Mouse (Mus musculus) adrenal gland, adult 2 months (tissue): ENCODE data around the gene Fance. TPM values are rescaled to one million over a fixed set of nuclear protein-coding genes. Genes with fewer than 3 reads are reported as not detected.

Experiments used
- DNase-seq: peaks from one replicate; pipeline ENCODE4 v3.0.0; 2021
- long read RNA-seq: library from polyadenylated mRNA; stranded (forward); transcript quantifications from one replicate; pipeline ENCODE4 v2.0.0, GENCODE M21; 2021
- polyA plus RNA-seq: library from polyadenylated mRNA; depleted of rRNA; stranded (reverse); fragments of >200 nt; gene quantifications from 2 replicates; pipeline ENCODE4 v1.2.3, GENCODE M21; 2012; rRNA removed
- total RNA-seq, 2 experiments: library from RNA; stranded (reverse); gene quantifications; 2 replicates each; pipeline ENCODE4 v1.2.3; 2021

The Fance gene
- total RNA-seq: 10 to 100 TPM; 19.5 to 22.5 TPM
- 27.8 and 31.5 TPM in 2 replicates for polyA plus RNA-seq
- long read RNA-seq, transcript Fance-203 (10 exons, 2,025 nt): major isoform, 8 of 23 reads
- long read RNA-seq, partial matches to known transcripts: 0 of 23 reads
- long read RNA-seq, other reads (novel, unspliced or antisense): 12 of 23 reads

DNA sequence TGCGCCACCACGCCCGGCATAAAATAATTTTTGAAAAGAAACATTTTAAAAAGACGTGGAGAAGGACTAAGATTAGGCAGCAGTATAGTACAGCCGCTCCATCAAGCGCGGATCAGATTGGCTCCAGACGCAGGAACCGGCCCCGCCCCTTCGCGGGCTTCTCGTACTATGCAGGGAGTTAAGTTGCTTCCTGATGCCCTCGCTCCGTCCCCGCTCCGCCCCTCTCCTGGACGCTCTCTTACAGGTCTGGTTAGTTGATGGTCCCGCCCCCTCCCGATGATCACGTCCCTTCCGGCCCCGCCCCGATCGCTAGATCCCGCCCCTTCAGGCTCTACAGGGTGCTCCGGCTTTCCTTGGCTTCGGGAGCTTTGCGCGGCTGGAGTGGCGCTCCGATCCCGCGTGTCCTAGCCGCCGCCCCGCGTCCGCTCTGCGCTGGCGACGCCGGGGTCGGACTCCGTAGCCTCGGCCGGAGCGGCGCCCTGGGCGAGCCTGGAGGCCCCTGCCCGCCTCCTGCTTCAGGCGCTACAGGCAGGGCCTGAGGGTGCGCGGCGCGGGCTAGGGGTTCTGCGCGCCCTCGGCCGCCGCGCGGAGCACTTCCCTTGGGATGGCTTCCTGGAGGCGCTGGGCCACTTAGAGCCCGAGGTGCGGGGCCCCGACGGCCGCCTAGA, at the start of gene Fance:
Gene Fance (plus strand): TSS at position 308 of the 668 bp plus-strand sequence.
- peak; percentile 97 for DNase-seq

DNA sequence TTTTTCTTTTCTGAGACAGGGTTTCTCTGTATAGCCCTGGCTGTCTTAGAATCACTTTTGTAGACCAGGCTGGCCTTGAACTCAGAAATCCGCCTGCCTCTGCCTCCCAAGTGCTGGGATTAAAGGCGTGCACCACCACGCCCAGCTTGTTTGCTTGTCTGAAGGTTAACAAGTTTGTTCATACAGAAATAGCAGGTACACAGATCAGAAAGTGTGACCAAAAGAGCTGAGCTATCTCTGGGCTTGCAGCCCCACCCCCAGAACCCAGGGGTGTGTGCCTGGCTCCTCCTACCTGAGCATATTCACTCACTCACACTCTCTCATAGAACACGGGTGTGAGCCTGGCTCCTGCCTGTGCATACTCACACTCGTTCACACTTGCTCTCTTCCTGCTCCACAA, 46.1 kb upstream of the Fance start:
- no peak for DNase-seq

DNA sequence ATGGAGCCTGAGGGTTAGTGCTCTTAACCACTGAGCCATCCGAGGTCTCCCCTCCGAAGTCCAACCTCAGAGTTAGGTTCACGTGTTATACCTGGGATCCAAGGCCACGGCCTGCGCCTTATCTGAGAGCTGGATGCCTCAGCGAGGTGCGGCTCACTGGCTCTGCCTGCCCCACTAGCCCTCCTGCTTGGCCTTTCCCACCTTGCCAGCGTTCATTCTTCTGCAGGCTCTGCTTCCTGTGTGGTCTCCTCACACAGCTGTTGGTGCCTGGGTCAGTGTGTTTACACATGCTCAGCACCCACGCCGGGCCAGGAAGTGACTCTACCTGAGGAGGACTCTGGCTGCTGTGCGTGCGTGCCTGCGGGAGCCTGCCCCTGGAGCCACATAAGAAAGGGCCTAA, 43.2 kb upstream of the Fance start:
- no peak for DNase-seq

DNA sequence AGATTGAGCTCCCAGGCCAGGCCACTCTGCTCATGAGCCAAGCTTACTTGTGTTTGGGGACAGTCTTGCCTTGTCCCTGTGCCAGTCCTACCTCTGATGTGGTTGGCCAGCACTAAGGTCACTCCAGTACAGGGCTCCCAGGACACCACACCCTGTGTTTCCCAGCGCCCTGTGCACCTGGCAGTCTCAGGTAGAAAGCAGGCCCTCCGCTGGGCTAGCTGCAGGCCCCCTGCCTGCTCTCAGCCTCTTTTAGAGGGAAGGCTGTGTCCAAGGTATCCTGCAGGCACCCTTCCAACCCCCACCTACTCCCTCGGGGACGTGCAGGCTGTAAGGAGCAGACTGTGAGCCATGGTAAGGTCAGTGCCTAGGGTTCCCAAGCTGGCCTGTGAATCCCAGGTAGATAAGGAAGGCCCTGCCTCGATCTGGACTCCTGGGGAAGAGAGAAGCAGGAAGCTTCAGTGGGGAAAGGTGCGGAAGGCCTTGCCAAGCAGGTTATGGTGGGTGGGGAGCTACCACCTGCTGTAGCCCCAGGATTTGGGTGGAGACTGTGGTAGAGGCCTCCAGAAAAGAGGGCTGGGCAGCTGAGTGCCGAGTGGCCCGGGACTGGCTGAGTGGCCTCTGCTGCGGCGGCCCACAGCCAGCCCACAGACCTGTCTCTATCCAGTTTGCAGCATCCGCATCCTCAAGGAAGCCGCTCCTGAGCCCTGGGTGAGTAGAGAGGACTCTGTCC, 41.6 kb upstream of the Fance start:
- DNase-seq: peak; percentile 51

DNA sequence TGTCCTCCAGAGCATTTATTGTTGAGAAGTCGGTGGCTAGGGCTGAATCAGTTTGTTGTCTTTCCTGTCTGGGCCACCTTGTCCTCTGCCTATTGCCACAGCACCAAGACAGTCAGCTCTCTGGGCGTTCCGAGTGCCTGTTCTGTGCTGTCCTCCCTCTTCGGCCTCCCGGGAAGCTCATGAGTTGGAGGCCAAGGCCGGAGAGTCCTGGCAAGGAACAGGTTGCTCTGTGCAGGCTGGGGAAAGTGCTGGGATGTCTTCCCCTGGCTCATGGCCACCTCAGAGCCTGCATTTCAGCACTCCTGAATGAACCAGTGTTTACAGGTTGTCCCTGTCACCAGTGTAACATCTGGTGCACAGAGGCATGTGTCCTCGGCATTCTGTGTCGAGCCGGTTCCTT, 41.0 kb upstream of the Fance start:
- DNase-seq: peak; percentile 76

DNA sequence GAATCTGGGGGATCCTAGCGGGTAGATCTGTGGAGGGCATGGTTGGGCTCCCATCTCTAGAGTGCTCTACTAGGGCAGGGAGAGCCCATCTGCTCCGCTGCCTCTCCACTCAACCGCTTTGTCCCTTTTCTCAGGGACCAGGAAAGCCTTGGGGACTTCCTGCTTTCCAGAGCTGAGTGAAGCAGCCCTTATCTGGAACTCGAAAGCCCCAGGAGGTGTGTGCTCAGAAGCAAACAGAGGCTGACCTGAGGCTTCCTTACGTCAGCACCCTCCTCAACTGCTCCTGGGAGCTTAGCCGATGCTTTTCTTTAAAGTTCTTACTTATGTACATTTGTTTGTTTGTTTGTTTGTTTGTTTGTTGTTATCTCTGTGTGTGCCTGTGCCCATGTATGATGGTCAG, 40.5 kb upstream of the Fance start:
- no peak for DNase-seq

DNA sequence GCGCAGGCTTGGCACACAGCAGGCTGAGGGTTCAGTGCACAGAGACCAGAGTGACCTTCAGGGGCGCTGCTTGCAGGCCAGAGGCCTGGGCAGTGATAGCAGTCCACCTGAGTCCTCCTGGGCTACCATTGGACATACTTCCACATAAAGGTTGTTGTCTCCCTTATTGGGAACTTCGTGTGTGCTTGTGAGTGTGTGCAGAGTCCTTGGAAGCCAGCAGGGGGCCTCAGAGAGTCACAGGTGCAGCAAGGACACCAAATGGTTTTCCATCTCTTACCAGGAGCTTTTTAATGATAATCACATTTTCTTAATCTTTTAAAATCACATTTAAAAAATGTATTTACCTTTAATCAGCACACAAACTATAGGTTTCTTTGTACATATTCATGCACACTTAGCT, 38.6 kb upstream of the Fance start:
- no peak for DNase-seq

DNA sequence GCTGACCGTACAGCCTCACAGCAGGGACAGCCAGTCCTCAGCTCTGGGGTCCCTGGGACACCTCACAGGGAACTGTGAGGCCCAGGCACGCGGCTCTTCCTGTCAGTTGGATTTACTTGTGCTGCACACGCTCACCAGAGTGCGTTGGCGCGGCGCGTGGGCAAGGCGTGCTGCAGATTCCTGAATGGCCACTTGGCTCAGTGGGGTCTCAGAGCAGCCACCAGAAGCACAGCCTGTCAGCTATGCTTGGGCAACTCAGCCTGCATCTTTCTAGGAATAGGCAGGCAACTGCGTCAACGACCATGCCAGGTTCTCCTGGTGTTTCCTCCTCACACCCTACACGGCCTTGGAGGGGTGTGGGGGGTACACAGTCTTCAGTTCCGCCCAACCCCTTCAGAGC, 36.1 kb upstream of the Fance start:
- DNase-seq: no peak

DNA sequence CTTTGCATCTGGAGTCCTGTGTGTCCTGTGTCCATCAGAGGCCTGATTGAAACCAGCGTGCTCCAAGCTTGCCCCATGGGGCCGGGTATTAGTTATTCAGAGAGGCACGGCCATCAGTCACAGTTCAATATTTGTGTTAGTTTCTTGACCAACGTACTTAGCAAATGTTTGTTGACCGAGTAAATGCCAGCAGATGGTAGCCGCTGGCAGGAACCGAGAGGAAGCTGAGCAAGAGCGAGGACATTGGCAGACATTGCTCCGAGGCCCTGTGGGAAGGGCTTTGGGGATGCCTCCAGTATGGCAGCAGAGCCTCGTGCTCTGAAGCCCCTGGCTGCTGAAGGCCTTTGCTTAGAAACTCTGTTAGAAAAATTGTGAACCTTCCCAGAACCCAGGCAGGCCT, 35.6 kb upstream of the Fance start:
- DNase-seq: no peak

DNA sequence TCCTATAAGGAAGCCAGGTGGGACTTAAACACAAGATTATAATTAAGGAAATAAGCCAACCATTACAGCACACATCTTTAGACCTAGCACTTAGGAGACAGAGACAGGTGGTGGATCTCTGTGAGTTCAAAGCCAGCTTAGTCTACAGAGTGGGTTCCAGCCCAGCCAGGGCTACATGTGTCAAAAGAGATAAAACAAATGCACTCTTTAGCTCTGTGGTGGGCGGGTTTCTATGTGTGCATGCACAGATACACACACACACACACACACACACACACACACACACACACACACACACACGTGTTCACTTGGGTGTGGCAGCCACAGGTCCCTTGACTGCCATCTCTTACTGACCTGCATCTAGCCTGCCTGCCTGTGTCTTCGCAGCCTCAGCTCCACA, 35.2 kb upstream of the Fance start:
- DNase-seq: no peak

DNA sequence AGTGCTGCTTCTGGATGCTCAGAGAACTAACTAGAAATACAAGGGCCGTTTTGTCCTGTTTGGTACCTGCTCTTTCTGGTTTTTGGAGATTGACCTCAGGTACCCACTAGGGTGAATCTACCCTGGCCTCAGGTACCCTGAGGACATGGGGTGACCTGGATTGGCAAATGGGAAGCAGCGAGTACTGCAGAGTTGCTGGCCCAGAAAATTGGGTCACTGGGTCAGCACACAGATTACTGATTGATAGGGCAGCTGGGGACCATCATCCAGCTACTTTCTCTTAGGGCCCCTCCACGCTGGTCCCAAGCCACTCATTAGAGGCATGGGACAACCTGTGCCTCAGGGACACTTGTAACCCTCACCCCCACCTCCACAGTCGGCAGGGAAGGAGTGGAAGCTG, 34.1 kb upstream of the Fance start:
- no peak for DNase-seq

DNA sequence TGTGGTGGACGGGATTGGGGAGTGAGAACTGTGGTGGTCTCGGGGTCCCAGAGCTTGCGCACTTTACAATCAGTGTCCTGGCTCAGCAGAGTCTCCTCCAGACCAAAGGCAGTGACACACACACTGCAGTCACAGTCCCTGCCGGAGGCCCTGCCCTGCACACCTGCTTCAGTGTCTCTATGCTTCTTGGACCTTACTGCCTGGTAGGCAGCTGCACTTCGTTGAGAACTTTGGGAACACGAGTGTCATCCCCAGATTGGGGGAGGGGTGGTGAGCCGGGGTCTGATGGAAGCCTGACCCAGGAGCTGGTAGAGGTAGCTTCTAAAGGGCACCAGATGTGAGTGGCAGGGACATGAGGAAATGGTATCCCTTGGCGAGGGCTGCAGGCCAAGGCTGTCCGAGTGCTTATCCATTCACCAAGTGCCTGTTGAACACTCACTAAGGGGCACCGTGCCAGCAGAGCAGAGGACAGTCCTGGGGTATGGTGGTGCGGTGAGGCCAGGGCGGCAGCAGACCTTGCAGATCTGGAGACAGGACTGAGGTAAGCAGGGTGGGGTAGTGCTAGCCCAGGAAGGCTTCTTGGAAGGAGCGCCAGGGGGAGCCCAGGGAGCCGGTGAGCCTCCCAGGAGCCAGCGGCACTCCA, 33.4 kb upstream of the Fance start:
- peak; percentile 93 for DNase-seq

DNA sequence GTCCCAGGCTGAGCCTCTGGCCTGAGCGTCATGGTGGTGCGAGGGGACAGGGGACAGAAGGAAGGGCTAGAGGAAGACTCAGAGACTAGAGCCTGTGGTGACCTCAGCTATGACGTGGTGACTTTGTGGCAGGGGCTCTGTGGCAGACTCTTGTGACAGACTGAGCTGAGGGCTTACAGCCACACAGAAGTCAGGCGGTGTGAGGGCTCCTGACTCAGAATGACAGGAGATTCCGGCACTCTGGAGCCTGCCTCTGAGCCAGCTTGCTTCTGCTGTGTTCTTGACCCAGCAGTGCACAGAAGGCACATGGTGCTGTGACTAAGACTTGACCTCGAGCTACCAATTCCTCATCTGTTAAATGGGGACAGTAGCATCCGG, 32.9 kb upstream of the Fance start:
- DNase-seq: peak; percentile 89

DNA sequence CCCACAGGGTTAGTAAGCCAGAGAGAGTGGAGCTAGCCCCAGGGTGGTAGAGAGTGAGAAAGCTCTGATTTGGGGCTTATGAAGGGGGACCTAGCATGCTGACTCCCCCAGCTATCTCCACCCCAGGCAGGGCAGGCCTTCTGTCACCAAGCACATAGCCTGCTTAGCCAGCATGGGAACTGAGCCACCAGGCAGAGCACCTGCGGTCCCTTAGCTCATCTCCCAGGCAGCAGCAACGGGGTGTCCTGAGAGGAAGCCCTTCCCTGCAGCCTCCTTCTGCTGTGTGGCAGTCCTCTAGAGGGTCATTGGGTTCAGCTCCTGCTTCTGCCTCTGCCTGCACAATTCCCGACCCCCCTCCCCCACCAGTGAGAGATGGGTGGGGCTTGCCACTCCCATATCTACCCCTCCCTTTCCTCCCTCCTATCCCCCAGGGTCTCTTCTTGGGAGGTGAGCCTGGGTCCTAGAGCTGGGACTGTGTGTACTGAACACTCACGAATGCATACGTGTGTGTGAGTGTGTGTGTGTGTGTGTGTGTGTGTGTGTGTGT, 32.4 kb upstream of the Fance start:
- no peak for DNase-seq

DNA sequence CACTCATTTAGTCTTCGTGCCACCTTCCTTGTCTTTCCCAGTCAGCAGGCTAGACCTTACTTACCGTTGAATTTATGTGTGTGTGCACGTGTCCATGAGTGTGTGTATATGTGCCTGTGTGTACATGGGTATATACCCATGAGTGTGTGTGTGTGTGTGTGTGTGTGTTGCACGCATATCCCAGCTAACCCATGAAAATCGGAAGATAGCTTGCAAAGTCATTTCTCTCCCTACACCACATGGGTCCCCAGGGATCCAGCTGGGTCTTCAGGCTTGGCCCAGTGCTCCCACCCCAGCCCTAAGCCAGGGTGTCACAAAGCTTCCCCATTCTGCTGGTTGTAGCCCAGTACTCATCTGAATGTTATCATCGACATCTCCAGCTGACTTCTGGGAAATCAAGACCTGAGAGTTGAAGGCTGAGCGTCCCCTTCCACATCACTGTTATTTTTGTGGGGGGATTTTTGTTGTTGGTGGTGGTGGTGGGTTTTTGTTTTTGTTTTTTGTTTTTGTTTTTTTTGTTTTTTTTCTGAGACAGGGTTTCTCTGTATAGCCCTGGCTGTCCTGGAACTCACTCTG, 31.4 kb upstream of the Fance start:
- DNase-seq: no peak

DNA sequence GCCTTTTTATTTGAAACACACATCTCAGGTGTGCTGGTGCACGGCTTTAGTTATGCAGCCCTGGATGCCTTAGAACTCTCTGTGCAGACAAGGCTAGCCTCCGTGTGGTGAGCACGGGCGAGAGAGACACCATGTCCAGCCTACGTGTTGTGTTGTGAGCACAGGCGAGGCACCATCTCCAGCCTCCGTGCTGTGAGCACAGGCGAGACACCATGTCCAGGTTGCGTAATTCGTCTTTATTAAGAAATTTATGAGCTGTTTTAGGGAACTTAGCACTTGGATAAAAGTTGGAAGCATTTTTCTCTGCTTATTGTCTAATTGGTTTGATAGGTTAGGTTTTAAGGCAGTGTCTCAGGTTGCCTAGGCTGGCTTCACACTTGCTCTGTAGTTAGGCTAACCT, 30.1 kb upstream of the Fance start:
- no peak for DNase-seq

DNA sequence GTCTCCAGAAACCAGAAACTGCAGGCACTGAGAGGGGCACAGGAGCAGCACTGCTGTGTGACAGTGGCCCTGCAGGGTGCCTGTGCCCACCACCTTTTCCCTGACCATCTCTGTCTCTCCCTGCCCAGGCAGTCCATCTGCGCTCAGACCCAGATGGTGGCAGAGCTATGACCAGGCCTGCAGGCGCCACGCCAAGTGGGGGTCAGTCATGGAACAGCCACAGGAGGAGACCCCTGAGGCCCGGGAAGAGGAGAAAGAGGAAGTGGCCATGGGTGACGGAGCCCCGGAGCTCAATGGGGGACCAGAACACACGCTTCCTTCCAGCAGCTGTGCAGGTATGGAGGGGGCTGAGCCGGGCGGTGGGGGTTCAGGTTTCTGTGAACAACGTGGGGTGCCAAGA, 27.2 kb upstream of the Fance start:
- no peak for DNase-seq

DNA sequence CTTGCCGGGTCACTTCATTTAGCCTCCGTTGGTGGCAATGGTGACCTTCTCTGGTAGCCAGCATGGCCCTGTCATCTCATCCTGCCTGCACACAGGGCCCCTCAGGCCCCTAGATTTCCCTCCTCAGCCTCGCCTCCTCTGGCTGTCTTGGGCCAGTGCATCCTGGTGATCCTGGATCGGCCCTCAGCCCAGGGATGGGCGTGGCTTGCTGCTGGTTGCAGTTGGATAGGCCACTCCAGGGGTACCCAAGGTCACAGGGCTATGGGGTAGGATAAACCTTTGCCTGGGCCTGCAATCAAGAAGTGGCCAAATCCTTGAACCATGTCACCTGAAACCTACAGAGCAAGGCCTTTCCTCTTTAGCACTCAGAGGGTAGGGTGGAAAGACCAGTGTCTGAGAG, 26.4 kb upstream of the Fance start:
- DNase-seq: no peak

DNA sequence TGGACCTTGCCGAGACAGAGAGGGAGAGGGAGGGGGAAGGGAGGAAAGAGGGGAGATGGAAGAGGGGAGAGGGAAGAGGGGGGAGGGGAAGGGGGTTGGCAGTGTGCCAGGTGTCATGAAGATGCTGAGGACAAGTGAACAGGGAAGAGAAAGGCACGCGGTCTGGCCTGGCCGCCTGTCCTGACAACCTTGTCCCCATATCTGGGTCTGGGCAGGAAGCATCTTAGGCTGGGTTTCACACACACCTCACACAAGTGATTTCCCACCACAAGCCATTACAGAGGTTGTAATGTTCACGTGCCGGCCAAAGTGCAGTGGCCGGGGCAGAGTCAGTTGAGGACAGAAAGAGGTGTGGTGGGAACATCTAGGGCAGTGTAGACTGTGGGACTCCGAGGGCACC, 25.7 kb upstream of the Fance start:
- DNase-seq: no peak

DNA sequence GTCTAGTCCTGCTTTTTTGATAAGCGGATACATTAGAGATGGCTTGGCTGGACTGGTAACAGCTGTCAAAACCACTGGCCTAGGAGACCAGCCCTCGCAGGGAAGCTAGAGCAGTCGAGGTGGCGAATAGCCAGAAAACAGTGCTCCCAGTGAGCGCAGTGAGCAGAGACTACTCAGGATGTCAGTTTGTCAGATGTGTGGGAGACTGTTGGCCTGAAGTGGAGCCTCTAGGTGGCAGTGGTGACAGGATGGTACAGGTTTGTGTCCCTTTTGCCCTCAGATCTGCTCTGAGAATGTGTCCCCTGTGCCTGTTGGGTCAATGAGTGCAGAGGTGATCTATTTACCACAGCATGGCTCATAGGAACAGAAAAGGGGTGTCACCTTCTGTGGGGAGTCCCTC, 25.3 kb upstream of the Fance start:
- DNase-seq: no peak

DNA sequence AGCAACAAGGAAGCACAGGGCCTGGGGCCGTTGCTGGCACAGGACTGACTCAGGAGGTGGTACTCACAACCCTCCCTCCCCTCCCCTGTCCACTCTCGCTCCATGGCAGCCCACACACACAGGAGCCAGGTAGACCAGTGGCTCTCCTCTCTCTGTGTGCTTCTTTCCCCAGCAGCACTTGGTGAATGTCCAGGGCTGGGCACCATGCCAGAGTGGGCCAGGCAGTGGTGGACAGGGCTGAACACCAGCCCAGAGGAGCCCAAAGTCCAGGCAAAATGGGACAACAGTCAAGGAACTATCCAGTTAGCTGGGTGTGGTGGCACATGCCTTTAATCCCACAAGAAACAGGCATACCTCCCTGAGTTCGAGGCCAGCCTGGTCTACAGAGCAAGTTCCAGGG, 23.1 kb upstream of the Fance start:
- DNase-seq: peak; percentile 92

DNA sequence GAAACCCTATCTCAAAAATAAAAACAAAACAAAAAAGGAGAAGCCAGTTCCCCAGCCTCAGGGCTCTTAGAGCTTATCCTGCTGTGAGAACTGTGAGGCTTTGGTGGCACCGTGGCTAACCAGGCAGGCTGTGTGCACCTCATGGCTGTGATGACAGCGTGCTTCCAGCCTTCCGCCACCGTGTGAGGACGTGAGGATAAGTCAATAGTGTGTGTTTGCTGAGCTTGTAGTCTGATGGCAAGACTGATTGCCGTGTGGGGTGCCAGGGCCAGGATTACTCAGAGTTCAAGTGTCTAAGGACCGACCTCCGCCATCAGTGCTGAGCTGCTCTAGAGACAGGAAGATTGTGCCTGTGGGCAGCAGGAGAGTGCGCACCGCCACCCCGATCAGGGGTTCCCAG, 22.6 kb upstream of the Fance start:
- DNase-seq: peak; percentile 52

DNA sequence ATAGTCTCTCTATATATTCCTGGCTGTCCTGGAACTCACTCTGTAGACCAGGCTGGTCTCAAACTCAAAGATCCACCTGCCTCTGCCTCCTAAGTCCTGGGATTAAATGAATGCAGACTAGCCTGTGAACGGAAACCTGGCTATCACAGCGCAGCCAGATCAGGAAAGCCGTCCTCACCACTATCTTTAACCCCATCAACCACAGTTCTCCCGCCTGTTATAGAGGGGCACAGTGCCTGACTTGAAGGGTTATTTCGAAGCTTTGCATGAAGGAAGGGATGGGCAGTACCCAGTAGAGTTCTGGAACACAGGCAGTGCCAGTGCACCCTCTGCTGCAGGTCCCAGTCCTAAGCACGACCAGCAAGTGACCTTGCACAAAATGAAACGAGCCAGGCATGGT, 22.0 kb upstream of the Fance start:
- DNase-seq: no peak
